Mouse (Mus musculus) kidney, embryonic 15.5 days (tissue): ENCODE results near the gene Lrmda. TPM values are rescaled to one million over a fixed set of nuclear protein-coding genes. Genes with fewer than 3 reads are reported as not detected.
"Not testable (repeated sequence)": the region's sequence is repeated elsewhere in the genome, so short reads cannot be mapped to it uniquely, and the experiment has no call there.

Source experiments
- ATAC-seq: fragments of 200-750 bp; cut with Nextera tagmentation; replicated peaks from 2 replicates; pipeline ENCODE4 v1.8.0; 2017; ENCODE audit warnings: moderate TSS enrichment; ENCODE audit not compliant: low FRiP score
- H3K27ac ChIP-seq: fragments of 300-500 bp; sonication (generic); 2 replicates; pipeline ENCODE4 v1.5.1; 2015; ENCODE audit warnings: mild to moderate bottlenecking, inconsistent platforms
- H3K27me3 ChIP-seq: fragments of 300-500 bp; sonication (generic); 2 replicates; pipeline ENCODE4 v1.6.1; 2015; ENCODE audit warnings: inconsistent platforms
- H3K36me3 ChIP-seq: fragments of 300-500 bp; sonication (generic); 2 replicates; pipeline ENCODE4 v1.6.1; 2015; ENCODE audit warnings: inconsistent platforms
- H3K4me1 ChIP-seq: fragments of 300-500 bp; sonication (generic); 2 replicates; pipeline ENCODE4 v1.6.1; 2015; ENCODE audit warnings: inconsistent platforms
- H3K4me2 ChIP-seq: fragments of 300-500 bp; sonication (generic); 2 replicates; pipeline ENCODE4 v1.6.1; 2015; ENCODE audit warnings: moderate library complexity, mild to moderate bottlenecking, inconsistent platforms
- H3K4me3 ChIP-seq: fragments of 300-500 bp; sonication (generic); replicated peaks from 2 replicates; pipeline ENCODE4 v1.5.1; 2015; ENCODE audit warnings: mild to moderate bottlenecking, inconsistent platforms
- H3K9ac ChIP-seq: fragments of 300-500 bp; sonication (generic); 2 replicates; pipeline ENCODE4 v1.6.1; 2015; ENCODE audit warnings: mild to moderate bottlenecking, inconsistent platforms
- H3K9me3 ChIP-seq: fragments of 300-500 bp; sonication (generic); replicated peaks from 2 replicates; pipeline ENCODE4 v1.6.1; 2016; ENCODE audit warnings: inconsistent platforms
- WGBS: fragments of 180-500 bp; shearing (Covaris S2); methylation state at CpG from one replicate; pipeline ENCODE4 v1.1.7; 2015; ENCODE audit warnings: mixed read lengths; 5-methylcytosine and 5-hydroxymethylcytosine counted together
- polyA plus RNA-seq: library from polyadenylated mRNA; unstranded; fragments of >200 nt; fragmentation: Nextera tagmentation; extraction: Ambion mirVana; gene quantifications from 2 replicates; pipeline ENCODE4 v1.2.1, GENCODE M21; 2015

The Lrmda gene
- polyA plus RNA-seq, 1 experiment from 2014 or later = 1.1 TPM

DNA sequence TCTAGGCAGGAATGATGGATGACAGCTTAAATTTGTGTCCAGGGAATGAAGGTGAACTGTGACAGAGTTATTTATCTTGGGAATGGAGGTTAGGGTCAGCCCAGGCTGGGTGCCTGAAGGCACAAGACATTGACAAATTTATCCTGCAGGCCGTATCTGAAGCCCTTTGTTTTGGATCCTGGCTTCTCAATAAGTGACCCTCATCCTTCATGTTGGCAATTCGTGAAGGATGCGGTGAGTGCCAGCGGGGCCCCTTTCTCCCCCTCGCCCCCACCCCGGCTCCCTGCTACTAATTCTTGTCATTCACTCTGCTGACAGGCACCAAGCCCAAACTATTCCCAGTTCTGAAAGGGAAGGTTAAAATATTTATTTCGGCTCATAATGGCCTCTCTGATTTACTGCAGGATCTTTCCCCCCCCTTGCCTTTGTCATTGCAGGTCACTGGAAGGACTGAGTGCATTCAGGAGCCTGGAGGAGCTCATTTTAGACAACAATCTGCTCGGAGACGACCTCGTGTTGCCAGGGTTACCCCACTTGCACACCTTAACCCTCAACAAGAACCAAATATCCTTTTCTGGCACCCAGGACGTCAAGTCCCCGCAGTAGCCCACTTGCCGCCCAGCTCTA is 558.0 kb downstream of the Lrmda start:
- Histone ChIP-seq H3K36me3 (no peaks in the 10 kb centered on the region), H3K4me3 (no peak overlapping the region), H3K27ac (peak overlapping the region; percentile 61), H3K27me3 (0 out of 2 replicates have a peak, but pooled peaks cover 4% of the 10 kb centered on the region), H3K9ac (no peak overlapping the region), H3K4me2 (peak overlapping the region; percentile 41), H3K4me1 (peaks cover 42% of the 10 kb centered on the region), H3K9me3 (no peaks in the 10 kb centered on the region)
- 18% methylated on average over 13 of the region's 13 CpGs for WGBS
- ATAC-seq = no peak

DNA sequence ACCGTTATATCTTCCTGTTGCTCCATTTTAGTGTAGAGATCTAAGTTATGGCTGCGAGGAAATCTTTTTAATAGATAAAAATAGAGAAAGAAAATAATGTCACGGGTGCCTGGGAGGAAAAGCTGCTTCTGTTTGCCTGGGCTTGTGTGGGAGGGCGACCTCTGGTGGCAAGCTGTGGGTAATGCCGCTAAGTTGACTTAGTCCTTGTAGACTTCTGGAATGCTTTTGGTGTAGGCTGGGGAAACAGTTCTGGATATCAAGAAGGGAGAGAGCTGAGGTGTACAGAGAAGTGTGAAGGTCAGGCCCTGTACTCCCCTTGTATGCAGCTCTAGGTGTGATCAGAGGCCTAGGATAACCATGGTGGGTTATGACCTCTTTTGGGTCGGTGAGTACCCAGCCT is 558.7 kb downstream of the Lrmda start:
- no peak overlapping the region for H3K9ac ChIP-seq
- H3K27ac ChIP-seq = peak overlapping the region; percentile 61; the same call in 1 of the 2 replicates
- no peaks in the 10 kb centered on the region for H3K36me3 ChIP-seq
- H3K27me3 ChIP-seq = no peaks in the 10 kb centered on the region
- ATAC-seq = no peak
- peak overlapping the region; percentile 41 for H3K4me2 ChIP-seq
- no peak overlapping the region for H3K4me3 ChIP-seq
- no peaks in the 10 kb centered on the region for H3K9me3 ChIP-seq
- peaks cover 42% of the 10 kb centered on the region for H3K4me1 ChIP-seq
- WGBS = 14% methylated on average over 6 of the region's 6 CpGs

DNA sequence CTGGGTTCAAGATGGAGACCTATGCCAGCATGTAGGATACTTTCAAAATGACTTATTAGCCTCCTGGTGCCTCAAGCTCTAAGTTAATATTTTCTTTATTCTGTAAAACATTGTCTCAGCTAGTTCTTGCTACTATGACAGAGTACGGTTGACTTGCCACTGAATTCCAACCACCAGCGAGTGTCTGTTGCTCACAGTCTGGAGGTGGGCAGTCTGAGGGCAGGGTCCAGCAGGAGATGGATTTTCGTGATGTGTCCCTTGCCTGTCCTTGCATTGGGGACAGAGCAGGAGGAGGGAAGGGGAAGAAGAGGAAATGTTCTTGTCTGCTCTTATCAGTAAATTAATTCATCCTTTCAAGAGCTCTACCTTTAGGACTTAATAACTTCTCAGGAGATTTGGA is 559.5 kb downstream of the Lrmda start:
- no peak overlapping the region for H3K4me2 ChIP-seq

DNA sequence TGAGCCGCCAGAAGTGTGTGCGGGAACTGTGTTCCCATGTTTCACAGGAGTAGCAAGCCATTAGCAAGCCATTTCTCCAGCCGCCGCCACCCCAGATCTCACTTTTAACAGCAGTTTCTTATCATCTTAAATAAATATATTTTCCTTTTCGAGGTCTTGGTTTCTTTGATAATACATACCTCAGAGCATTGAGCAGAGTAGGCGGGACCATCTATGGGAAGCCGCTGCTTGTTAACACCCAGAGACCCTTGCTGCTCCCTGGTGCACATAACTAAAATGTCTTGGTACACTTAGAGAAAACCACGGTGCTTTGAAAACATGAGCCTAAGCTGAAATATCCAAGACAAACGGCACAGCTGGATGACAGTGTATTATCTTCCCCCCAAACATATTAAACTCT is 562.6 kb downstream of the Lrmda start:
- Histone ChIP-seq H3K27me3 (no peaks in the 10 kb centered on the region), H3K4me1 (peaks cover 27% of the 10 kb centered on the region), H3K27ac (no peak overlapping the region), H3K9ac (no peak overlapping the region), H3K9me3 (no peaks in the 10 kb centered on the region), H3K36me3 (no peaks in the 10 kb centered on the region), H3K4me3 (no peak overlapping the region), H3K4me2 (no peak overlapping the region)
- WGBS = 87% methylated on average over 9 of the region's 9 CpGs
- no peak for ATAC-seq

More for the DNA sequence above, 559.5 kb downstream of the Lrmda start:
- Histone ChIP-seq H3K9ac (no peak overlapping the region), H3K36me3 (no peaks in the 10 kb centered on the region), H3K4me3 (no peak overlapping the region), H3K27ac (0 out of 2 replicates have a peak overlapping the region, but pooled peaks have one; percentile 15), H3K9me3 (no peaks in the 10 kb centered on the region), H3K4me1 (peaks cover 42% of the 10 kb centered on the region), H3K27me3 (no peaks in the 10 kb centered on the region)
- ATAC-seq = no peak
- 72% methylated on average over 3 of the region's 3 CpGs for whole genome bisulfite sequencing

DNA sequence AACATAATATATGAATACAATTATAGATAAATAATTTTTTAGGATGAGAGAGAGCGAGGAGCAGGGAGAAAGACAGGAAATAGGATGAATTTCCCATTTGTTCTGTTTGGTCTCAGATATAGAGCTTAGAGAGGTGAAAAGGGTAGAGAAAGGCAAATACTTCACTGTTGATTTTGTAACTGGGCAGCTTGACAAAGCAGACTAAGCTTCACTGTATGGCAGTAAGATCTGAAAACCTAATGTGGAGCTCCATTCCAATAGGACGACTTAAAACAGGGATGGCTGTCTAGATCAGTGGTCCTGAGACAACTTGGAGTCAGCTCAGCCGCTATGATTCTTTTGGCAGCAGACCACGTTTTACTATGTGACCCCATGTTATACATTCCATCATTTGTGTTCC is 566.8 kb downstream of the Lrmda start:
- no peaks in the 10 kb centered on the region for H3K36me3 ChIP-seq
- H3K4me2 ChIP-seq = no peak overlapping the region
- ATAC-seq = no peak
- no peaks in the 10 kb centered on the region for H3K9me3 ChIP-seq
- 59% methylated on average over 4 of the region's 4 CpGs for WGBS
- H3K9ac ChIP-seq = no peak overlapping the region
- no peak overlapping the region for H3K27ac ChIP-seq
- peaks cover 27% of the 10 kb centered on the region for H3K4me1 ChIP-seq
- H3K27me3 ChIP-seq = no peaks in the 10 kb centered on the region
- no peak overlapping the region for H3K4me3 ChIP-seq

DNA sequence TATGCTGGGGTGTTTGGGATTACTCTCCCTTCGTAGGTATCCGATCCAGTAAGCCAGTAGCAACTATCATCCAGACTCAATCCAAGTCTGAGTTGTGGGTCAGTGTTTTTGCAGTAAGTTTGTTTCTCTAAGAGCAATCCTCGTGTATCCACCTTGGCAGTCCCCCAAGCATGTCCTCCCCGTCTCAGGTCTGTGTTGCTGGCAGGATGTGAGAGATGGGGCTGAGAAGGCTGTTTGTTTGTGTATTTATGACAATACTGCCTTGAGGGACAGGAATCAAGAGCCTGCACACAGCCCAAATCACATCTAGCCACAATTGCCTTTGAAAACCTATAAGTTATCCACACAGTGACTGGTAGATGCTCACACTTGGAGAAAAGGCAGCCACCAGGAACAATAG is 567.3 kb downstream of the Lrmda start:
- no peak for ATAC-seq
- Histone ChIP-seq H3K4me2 (no peak overlapping the region), H3K9ac (no peak overlapping the region), H3K4me1 (peaks cover 27% of the 10 kb centered on the region), H3K27ac (peak overlapping the region; percentile 14; the same call in 1 of the 2 replicates), H3K9me3 (no peaks in the 10 kb centered on the region), H3K27me3 (no peaks in the 10 kb centered on the region), H3K4me3 (no peak overlapping the region), H3K36me3 (no peaks in the 10 kb centered on the region)
- 61% methylated on average over 4 of the region's 4 CpGs for WGBS

DNA sequence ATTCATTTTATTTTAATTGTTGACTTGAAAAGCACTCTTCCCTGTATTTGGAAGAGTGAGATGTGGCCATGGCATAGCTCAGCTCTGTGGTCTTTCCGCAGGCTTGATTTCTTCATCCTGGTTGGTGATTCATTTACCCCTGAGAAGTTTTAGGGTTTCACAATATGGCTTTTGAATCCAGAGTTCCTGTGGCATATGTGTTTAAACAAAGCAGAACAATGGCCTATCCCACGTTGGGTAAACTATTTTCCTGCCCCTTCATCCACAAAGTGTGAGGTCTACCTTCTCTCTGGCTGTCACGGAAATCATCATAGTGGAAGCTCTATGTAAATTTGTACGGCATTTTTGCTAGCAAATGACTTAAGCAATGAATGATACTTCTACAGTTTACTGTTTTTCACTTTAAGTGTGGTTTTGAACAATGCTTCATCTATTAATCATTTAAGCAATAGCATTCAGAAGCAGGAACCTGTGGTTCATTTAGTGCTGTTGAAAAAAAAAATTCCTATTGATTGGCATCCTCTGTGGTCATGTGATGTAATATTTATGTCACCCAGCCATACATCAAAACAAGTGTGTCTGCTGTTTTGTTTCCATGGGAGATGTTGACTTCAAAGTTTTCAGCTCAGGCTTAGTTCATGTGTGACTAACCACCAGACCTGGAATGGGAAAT is 567.9 kb downstream of the Lrmda start:
- H3K9ac ChIP-seq = no peak overlapping the region
- H3K4me3 ChIP-seq = no peak overlapping the region
- ATAC-seq = no peak
- no peak overlapping the region for H3K4me2 ChIP-seq
- no peaks in the 10 kb centered on the region for H3K9me3 ChIP-seq
- no peaks in the 10 kb centered on the region for H3K36me3 ChIP-seq
- 84% methylated on average over 4 of the region's 4 CpGs for WGBS
- peaks cover 31% of the 10 kb centered on the region for H3K4me1 ChIP-seq
- no peaks in the 10 kb centered on the region for H3K27me3 ChIP-seq
- H3K27ac ChIP-seq = no peak overlapping the region

DNA sequence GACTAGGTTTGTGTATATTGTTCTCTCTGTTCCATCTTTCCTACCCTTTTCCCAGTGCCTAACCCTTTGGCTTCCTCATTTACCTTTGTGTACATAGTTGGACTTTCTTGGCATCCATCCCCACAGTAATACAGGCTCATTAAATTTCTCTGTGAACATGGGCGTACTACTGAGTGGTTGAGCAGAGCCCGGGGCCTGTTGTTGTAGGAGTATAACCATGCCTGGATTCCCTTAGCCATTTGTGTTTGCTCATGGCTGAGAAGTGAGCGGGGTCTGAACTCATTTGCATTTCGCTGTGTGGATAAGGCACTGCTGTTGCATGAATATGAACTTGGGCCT is 568.4 kb downstream of the Lrmda start:
- no peak overlapping the region for H3K9ac ChIP-seq
- no peak overlapping the region for H3K4me3 ChIP-seq
- 76% methylated on average over 4 of the region's 4 CpGs for WGBS
- no peak overlapping the region for H3K4me2 ChIP-seq
- H3K36me3 ChIP-seq = no peaks in the 10 kb centered on the region
- no peak overlapping the region for H3K27ac ChIP-seq
- no peak for ATAC-seq
- H3K9me3 ChIP-seq = no peaks in the 10 kb centered on the region
- peaks cover 31% of the 10 kb centered on the region for H3K4me1 ChIP-seq
- H3K27me3 ChIP-seq = no peaks in the 10 kb centered on the region; the same call in 1 of the 2 replicates

DNA sequence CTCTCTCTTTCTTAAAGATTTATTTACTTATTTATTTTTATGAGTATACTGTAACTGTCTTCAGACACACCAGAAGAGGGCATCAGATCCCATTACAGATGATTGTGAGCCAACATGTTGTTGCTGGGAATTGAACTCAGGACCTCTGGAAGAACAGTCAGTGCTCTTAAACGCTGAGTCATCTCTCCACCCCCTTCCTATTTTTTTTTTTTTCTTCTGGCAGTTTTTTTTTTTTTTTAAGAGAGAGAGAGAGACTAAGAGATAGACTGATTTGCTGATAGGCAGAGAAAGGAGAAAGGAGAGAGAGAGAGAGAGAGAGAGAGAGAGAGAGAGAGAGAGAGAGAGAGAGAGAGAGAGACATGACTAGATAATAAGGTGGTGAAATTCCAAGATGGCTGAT is 568.9 kb downstream of the Lrmda start:
- not testable (repeated sequence) for H3K4me2 ChIP-seq, H3K27me3 ChIP-seq, H3K9ac ChIP-seq, ATAC-seq, H3K4me3 ChIP-seq, H3K9me3 ChIP-seq, H3K36me3 ChIP-seq
- Histone ChIP-seq H3K27ac (0 out of 2 replicates have a peak overlapping the region, but pooled peaks have one; percentile 66), H3K4me1 (peaks cover 31% of the 10 kb centered on the region)
- WGBS = 86% methylated on average over 1 of the region's 1 CpGs

DNA sequence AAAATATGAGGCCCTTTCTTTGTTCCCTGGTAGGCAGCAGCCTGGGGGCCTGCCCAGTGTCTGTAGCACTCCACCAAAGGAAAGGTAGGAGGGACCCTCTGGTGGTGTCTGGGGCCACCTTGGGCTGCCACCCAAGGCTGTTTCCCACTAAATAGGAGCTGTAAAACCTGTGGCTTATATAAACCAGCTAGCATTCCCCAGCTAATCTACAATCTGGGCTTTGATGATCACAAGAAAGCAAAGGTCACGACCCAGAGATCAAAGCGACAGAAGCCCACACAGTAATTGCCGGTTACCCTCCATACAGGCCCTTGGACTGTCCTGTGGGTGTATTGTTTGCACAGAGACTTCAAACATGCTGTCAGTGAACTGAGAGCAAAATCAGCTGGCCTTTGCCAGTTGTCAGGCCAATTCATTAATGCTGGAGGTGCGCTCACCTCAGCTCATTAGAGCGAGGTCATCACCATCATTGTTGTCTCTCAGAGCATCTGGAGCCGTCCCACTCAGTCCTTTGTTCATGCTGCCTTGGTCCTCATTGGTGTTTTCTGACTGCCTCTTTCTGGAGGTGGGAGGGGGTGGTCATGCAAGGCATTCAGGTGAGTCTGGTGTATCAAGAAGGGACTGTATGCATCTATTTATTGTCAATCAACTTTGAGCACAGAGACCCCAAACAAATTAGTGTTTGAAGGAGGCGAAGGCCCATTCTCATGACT is 570.1 kb downstream of the Lrmda start:
- peaks cover 7% of the 10 kb centered on the region; the same call in 1 of the 2 replicates for H3K27me3 ChIP-seq
- no peaks in the 10 kb centered on the region for H3K9me3 ChIP-seq
- WGBS = 34% methylated on average over 7 of the region's 7 CpGs
- no peaks in the 10 kb centered on the region for H3K36me3 ChIP-seq
- ATAC-seq = peak; percentile 86
- no peak overlapping the region for H3K9ac ChIP-seq
- H3K4me3 ChIP-seq = no peak overlapping the region
- peak overlapping the region; percentile 66 for H3K27ac ChIP-seq
- peaks cover 31% of the 10 kb centered on the region for H3K4me1 ChIP-seq
- H3K4me2 ChIP-seq = no peak overlapping the region

DNA sequence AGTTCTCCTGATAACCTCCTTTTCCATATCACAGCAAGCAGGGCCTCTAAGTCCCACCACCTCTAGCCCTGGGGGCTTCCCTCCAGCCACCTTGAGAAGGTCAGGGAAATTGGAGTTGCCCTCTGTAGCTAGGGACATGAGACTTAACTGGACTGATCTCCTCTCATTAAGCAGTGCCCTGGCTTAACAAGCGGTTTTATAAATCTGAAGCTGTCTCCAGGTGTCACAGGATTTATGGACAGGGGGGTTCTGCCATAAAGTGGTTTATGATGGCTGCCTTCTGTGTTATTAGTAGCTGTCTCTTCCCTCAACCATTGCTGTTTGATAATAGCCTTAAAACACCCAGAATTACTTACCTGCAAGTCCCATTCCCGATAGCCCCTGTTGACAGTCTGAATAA is 571.7 kb downstream of the Lrmda start:
- H3K27ac ChIP-seq = no peak overlapping the region
- ATAC-seq = no peak
- peaks cover 30% of the 10 kb centered on the region for H3K4me1 ChIP-seq
- H3K27me3 ChIP-seq = peaks cover 7% of the 10 kb centered on the region; the same call in 1 of the 2 replicates
- H3K4me2 ChIP-seq = no peak overlapping the region
- no peaks in the 10 kb centered on the region for H3K36me3 ChIP-seq
- 29% methylated on average over 2 of the region's 2 CpGs for WGBS
- no peak overlapping the region for H3K4me3 ChIP-seq
- H3K9ac ChIP-seq = no peak overlapping the region
- no peaks in the 10 kb centered on the region for H3K9me3 ChIP-seq

DNA sequence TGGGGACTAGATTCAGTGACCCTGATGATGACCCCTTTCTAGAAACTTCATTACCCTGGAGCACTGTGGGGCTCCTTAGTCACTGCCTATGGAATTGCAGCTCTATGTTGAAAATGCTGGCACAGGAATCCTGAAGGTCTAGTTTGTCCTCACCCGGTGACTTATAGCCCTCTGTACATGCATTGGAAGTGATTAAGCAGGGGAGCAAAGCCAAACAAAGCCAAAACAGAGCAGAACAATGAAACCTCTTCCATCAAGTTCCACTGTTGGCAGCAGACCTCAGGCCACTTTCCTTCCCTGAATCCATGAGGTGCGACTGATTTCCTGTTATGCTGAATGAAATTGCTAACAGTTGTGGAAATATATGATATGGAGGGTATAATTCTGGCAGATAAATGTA is 578.0 kb downstream of the Lrmda start:
- Histone ChIP-seq H3K9me3 (no peaks in the 10 kb centered on the region), H3K27me3 (peaks cover 7% of the 10 kb centered on the region; the same call in 1 of the 2 replicates), H3K27ac (peak overlapping the region; percentile 18; the same call in 1 of the 2 replicates), H3K36me3 (no peaks in the 10 kb centered on the region), H3K9ac (no peak overlapping the region), H3K4me1 (peaks cover 8% of the 10 kb centered on the region; the same call in 1 of the 2 replicates), H3K4me3 (no peak overlapping the region), H3K4me2 (no peak overlapping the region)
- 63% methylated on average over 2 of the region's 2 CpGs for WGBS
- ATAC-seq = no peak
